Mouse (Mus musculus) kidney, adult 2 months (tissue): ENCODE data around the gene Polr2e.

Experiments
- CTCF ChIP-seq: fragments of 200-500 bp; conservative IDR thresholded peaks from 2 replicates; pipeline ENCODE4 v1.5.1; 2011; ENCODE audit warnings: low read depth, mild to moderate bottlenecking, control low read depth, low read length, moderate library complexity, mixed read lengths; ENCODE audit not compliant: insufficient read depth, insufficient read length
- POLR2A ChIP-seq: fragments of 200-500 bp; IDR thresholded peaks from one replicate; pipeline ENCODE4 v1.6.1; 2011; ENCODE audit warnings: low read depth, low read length, control low read depth

DNA sequence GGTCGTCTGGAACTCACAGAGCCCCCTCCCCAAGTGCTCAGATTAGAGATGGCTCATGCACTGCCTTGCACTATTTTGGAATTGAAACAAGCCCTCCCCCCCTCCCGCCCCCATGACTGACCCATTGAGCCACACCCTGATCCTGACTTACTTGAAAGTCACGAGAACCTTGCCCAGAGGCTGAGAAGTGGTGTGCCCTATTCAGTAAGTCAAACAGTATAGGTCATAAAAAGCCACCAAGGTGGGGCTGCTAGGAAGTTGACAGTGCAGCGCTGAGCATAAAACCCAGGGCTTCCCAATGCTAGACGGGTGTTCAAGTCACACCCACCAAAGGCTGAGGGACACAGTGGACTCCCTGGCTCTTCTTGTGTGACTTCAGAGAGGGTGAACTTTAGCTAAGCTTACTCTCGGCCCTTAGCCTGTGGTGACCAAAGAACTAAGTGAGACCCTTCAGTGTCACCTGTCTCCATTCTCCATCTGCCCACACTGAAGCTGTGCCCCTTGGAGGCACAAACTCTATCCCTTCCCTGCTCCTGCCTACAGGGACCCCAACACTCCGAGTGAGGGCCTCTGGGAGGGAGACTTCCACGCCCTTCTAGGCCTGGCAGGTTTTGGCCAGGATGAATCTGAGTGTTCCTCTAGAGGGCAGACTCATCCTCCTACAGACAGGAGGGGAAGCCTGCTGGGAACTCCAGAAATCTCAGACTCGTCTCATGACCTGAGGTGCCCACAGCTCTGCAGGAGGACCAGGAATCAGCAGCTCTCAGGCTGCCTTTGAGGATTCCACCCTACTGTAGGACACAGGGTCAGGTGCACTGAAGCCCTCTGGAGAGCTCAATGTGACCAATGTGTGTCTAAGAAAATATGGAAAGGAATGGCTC lies 5.8 kb downstream of the Polr2e start:
- TF ChIP-seq POLR2A, result no peak
- TF ChIP-seq CTCF, result peak; percentile 71
